Mouse (Mus musculus) liver, embryonic 16.5 days (tissue): Measurements from ENCODE around the gene Creb5. TPM values are rescaled to one million over a fixed set of nuclear protein-coding genes. Genes with fewer than 3 reads are reported as not detected.

Experiments
- ATAC-seq: fragments of 200-750 bp; cut with Nextera tagmentation; 2 replicates; pipeline ENCODE4 v1.8.0; 2017; ENCODE audit warnings: low read depth, mild to moderate bottlenecking, moderate number of reproducible peaks, moderate library complexity
- H3K27ac ChIP-seq: fragments of 300-500 bp; sonication (generic); 2 replicates; pipeline ENCODE4 v1.5.1; 2014; ENCODE audit warnings: mild to moderate bottlenecking, low read length
- H3K27me3 ChIP-seq: fragments of 300-500 bp; sonication (generic); 2 replicates; pipeline ENCODE4 v1.6.1; 2014; ENCODE audit warnings: low read depth, low read length, mixed read lengths; ENCODE audit not compliant: control insufficient read depth, insufficient read depth
- H3K36me3 ChIP-seq: fragments of 300-500 bp; sonication (generic); 2 replicates; pipeline ENCODE4 v1.6.1; 2014; ENCODE audit warnings: mild to moderate bottlenecking; ENCODE audit not compliant: control insufficient read depth, insufficient read depth
- H3K4me1 ChIP-seq: fragments of 300-500 bp; sonication (generic); 2 replicates; pipeline ENCODE4 v1.6.1; 2014; ENCODE audit warnings: low read depth, low read length, mixed read lengths; ENCODE audit not compliant: control insufficient read depth
- H3K4me2 ChIP-seq: fragments of 300-500 bp; sonication (generic); 2 replicates; pipeline ENCODE4 v1.6.1; 2014; ENCODE audit warnings: low read depth, low read length, mixed read lengths
- H3K4me3 ChIP-seq: fragments of 300-500 bp; sonication (generic); 2 replicates; pipeline ENCODE4 v1.5.1; 2014; ENCODE audit warnings: low read depth, mild to moderate bottlenecking, low read length
- H3K9ac ChIP-seq: fragments of 300-500 bp; sonication (generic); 2 replicates; pipeline ENCODE4 v1.6.1; 2014; ENCODE audit warnings: low read depth, low read length
- H3K9me3 ChIP-seq: fragments of 300-500 bp; sonication (generic); replicated peaks from 2 replicates; pipeline ENCODE4 v1.6.1; 2016; ENCODE audit warnings: low read length; ENCODE audit not compliant: control insufficient read depth
- WGBS: fragments of 180-500 bp; shearing (Covaris S2); extraction: QIAGEN DNeasy Blood & Tissue Kit; methylation state at CpG from one replicate; pipeline ENCODE4 v1.1.7; 2014; ENCODE audit not compliant: insufficient replicate concordance; 5-methylcytosine and 5-hydroxymethylcytosine counted together
- polyA plus RNA-seq: library from polyadenylated mRNA; unstranded; fragments of >200 nt; fragmentation: Nextera tagmentation; extraction: Ambion mirVana; gene quantifications from 2 replicates; pipeline ENCODE4 v1.2.1, GENCODE M21; 2015

The Creb5 gene
- polyA plus RNA-seq, 1 experiment from 2014 or later, result 0.24 TPM

DNA sequence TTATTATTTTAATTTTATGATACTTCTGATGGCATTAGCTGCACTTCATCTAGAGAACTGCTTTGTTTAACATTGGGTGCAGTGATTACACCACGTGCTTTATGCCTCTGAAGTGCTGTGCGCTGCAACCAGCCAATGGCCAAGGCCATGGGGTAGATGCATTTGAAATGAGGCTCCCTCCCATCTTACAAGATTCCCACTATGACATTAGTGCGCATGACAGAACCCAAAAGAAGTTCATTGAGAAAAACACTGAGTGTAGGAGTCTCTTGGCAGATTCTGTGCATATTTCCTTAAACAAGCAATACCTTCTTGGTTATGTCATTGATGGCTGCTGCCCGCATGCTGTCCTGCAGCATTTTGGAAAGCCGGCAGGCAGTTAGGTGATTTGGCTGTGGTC is 19.6 kb downstream of the Creb5 start:
- H3K9ac ChIP-seq, result no peak overlapping the region
- H3K9me3 ChIP-seq, result no peaks in the 10 kb centered on the region
- H3K27me3 ChIP-seq, result no peaks in the 10 kb centered on the region
- ATAC-seq, result no peak
- no peaks in the 10 kb centered on the region for H3K36me3 ChIP-seq
- H3K4me1 ChIP-seq, result no peaks in the 10 kb centered on the region
- no peak overlapping the region for H3K4me3 ChIP-seq
- 68% methylated on average over 5 of the region's 5 CpGs for WGBS
- H3K27ac ChIP-seq, result no peak overlapping the region
- no peak overlapping the region for H3K4me2 ChIP-seq

GRCm38 (mm10) chr6:53308684-53309083 is 21.6 kb downstream of the Creb5 start:
- Histone ChIP-seq H3K36me3 (no peaks in the 10 kb centered on the region), H3K9ac (no peak overlapping the region), H3K4me1 (no peaks in the 10 kb centered on the region), H3K27me3 (no peaks in the 10 kb centered on the region), H3K4me3 (no peak overlapping the region), H3K9me3 (no peaks in the 10 kb centered on the region), H3K4me2 (no peak overlapping the region), H3K27ac (no peak overlapping the region)
- ATAC-seq, result no peak
- 29% methylated on average over 6 of the region's 6 CpGs for WGBS

DNA sequence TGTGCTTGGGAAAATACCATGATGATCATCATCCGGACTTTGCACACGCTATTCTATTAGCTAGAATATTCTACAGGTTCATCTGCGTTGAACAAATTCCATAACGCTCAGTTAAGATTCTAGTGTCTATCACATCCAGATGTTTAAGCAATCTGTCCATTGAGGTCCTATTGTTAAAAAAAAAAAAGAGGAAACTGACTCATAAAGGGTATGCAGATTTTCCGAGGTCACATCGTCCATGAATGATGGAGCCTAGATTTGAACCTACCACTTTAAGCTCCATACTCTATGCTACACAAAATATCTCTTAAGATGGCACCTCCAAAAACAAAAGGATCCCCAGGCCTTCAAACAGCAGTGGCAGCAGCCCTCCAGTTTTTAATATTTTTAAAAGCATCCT is 26.5 kb downstream of the Creb5 start:
- no peaks in the 10 kb centered on the region for H3K4me1 ChIP-seq
- no peaks in the 10 kb centered on the region for H3K9me3 ChIP-seq
- no peaks in the 10 kb centered on the region for H3K36me3 ChIP-seq
- no peak overlapping the region for H3K4me2 ChIP-seq
- no peaks in the 10 kb centered on the region for H3K27me3 ChIP-seq
- H3K9ac ChIP-seq, result no peak overlapping the region
- H3K4me3 ChIP-seq, result no peak overlapping the region
- ATAC-seq, result no peak
- WGBS, result 58% methylated on average over 6 of the region's 6 CpGs
- no peak overlapping the region for H3K27ac ChIP-seq

GRCm38 (mm10) chr6:53314126-53314525 is 27.1 kb downstream of the Creb5 start:
- WGBS, result 64% methylated on average over 10 of the region's 10 CpGs
- Histone ChIP-seq H3K9ac (no peak overlapping the region), H3K4me2 (no peak overlapping the region), H3K4me3 (no peak overlapping the region), H3K4me1 (no peaks in the 10 kb centered on the region), H3K36me3 (no peaks in the 10 kb centered on the region), H3K27ac (no peak overlapping the region), H3K9me3 (no peaks in the 10 kb centered on the region), H3K27me3 (no peaks in the 10 kb centered on the region)
- no peak for ATAC-seq

DNA sequence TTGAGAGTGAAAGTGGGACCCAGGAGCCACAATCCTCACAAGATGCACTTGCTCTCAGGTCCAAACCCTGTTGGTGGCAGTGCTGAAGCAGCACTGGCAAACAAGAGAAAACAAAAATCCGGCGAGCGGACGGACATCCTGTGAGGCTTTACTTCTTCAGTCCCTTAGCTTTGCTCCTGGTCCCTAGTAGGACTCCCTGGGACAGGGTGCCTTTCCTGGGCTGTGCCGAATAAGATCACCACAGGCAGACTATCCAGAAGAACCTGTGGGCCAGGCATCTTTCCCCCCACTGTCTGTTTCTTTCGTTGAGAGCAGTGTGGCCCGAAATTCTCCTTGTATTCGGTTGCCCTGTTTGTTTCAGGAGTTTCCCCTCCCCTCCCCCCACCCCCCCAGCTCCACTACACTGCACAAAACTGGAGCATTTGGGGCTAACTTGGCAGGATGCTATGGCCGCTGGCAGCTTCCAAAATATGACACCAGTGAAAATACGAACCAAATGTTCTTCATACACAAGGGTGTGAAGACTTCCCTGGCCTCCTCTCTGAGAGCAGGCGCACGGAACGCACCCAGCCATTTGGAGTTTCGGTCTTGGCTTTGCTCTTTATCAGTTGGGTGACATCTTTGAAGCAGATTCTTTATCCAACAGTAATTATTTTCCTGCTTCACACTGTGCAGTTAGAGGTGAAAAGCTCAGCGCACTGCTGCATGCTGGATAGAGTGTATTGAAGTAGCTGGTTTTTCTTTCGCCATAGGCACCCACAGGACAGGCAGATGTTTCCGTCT is 32.7 kb downstream of the Creb5 start:
- Histone ChIP-seq H3K4me3 (no peak overlapping the region), H3K27ac (no peak overlapping the region), H3K9me3 (no peaks in the 10 kb centered on the region), H3K4me2 (no peak overlapping the region), H3K27me3 (no peaks in the 10 kb centered on the region), H3K9ac (no peak overlapping the region), H3K4me1 (no peaks in the 10 kb centered on the region), H3K36me3 (no peaks in the 10 kb centered on the region)
- ATAC-seq, result no peak
- 63% methylated on average over 17 of the region's 17 CpGs for WGBS

DNA sequence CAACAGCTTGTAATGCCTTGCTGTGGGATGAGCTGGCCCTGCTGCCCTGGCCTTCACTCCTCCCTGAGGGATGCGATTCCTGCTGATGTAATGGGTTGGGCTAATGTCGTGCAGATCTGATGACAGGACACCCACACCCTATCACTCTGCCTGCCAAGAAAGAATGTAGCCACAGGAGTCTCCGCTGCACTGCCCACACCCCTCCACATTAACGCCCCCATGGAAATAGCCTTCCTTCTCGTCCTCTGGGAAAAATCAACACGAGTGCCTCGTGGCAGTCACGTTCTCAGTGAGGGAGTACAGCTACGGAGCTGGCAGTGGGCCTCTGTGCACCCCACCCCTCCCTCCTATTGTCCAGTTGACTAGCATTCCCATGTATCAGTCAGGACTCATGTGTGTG is 50.3 kb downstream of the Creb5 start:
- no peak for ATAC-seq
- 57% methylated on average over 9 of the region's 9 CpGs for WGBS

DNA sequence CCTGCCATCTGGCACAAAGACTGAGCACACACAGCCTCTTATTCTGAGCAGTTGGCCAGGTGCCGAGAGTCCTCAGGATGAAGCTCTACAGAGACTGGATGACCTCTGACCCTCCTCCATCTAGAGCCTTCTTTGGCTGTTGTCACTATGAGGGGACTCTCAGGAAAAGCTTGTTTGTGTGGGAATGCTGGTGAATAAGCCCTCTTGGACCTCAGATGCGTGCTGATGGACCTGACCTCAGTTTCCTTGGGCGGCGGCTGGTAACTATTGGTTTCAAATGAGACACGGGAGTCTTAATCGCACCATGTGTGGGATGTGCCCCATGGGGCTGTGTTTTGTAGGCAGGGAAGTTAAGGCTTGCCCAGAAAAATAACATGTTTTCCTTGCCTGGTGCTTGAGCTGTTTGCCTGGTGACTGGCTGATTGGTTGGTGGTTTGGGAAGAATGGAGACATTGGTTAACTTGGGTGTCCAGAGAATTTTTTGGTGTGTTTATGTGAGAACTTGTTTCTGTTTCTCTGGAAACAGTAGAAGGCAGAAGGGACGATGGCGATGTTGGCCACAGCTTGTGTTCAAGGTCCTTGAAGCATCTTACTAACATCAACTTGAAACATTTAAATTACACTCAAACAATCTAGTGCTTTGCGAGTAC is 65.4 kb downstream of the Creb5 start:
- no peak for ATAC-seq
- WGBS, result 64% methylated on average over 9 of the region's 9 CpGs
- no peaks in the 10 kb centered on the region for H3K4me1 ChIP-seq
- no peak overlapping the region for H3K4me2 ChIP-seq
- H3K9ac ChIP-seq, result no peak overlapping the region
- H3K36me3 ChIP-seq, result no peaks in the 10 kb centered on the region
- H3K9me3 ChIP-seq, result no peaks in the 10 kb centered on the region
- H3K27me3 ChIP-seq, result no peaks in the 10 kb centered on the region
- H3K27ac ChIP-seq, result no peak overlapping the region
- no peak overlapping the region for H3K4me3 ChIP-seq

More for the DNA sequence above, 50.3 kb downstream of the Creb5 start:
- Histone ChIP-seq H3K4me3 (no peak overlapping the region), H3K4me2 (no peak overlapping the region), H3K4me1 (no peaks in the 10 kb centered on the region), H3K9me3 (no peaks in the 10 kb centered on the region), H3K27ac (no peak overlapping the region), H3K36me3 (no peaks in the 10 kb centered on the region), H3K9ac (no peak overlapping the region), H3K27me3 (no peaks in the 10 kb centered on the region)

DNA sequence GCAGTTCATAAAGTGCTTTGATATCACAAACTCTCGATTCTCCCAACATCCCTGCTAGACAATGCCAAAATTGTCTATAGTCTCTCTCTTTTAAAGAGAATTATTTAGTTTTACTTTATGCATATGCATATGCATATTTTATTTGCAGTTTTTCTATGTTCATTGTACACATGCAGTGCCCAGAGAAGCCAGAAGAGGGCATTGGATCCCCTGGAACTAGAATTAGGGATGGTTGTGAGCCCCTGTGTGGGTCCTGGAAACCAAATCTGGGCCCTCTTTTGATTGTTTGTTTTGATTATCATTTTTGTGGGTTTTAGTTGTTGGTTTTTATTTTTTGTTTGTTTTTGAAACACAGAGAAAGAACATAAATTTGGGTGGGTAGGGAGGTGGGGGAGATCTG is 69.3 kb downstream of the Creb5 start:
- no peak for ATAC-seq
- H3K36me3 ChIP-seq, result no peaks in the 10 kb centered on the region
- no peak overlapping the region for H3K4me2 ChIP-seq

DNA sequence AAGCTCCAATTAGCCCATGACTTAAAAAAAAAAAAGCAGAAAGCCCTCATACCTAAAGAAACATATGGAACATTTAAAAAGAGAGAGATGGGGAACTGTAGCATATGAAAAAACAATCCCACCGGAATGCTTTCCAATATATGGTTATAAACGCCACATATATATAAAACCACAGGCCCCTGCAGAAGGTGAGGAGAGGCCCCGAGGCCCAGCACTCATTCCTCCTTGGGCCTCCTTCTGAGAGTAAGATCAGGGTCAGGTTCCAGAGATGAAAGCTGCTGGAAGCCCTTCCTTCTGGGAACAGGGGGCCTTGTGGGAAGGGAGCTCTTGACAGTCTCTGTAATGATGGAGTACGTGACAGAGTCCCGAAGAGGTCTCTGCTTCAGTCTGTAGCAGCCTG is 76.5 kb downstream of the Creb5 start:
- Histone ChIP-seq H3K27me3 (no peaks in the 10 kb centered on the region), H3K9ac (no peak overlapping the region), H3K9me3 (no peaks in the 10 kb centered on the region), H3K27ac (no peak overlapping the region), H3K4me3 (no peak overlapping the region), H3K36me3 (no peaks in the 10 kb centered on the region), H3K4me1 (no peaks in the 10 kb centered on the region), H3K4me2 (no peak overlapping the region)
- 59% methylated on average over 5 of the region's 5 CpGs for WGBS
- ATAC-seq, result no peak

More for the DNA sequence above, 69.3 kb downstream of the Creb5 start:
- Histone ChIP-seq H3K27ac (no peak overlapping the region), H3K9ac (no peak overlapping the region), H3K9me3 (no peaks in the 10 kb centered on the region), H3K4me3 (no peak overlapping the region), H3K27me3 (no peaks in the 10 kb centered on the region), H3K4me1 (no peaks in the 10 kb centered on the region)
- WGBS, result 65% methylated on average over 1 of the region's 1 CpGs
